Mouse (Mus musculus): ENCODE measurements around the gene Barhl2. TPM values are rescaled to one million over a fixed set of nuclear protein-coding genes. Genes with fewer than 3 reads are reported as not detected.

The Barhl2 gene
- polyA plus RNA-seq, 3 experiments from 2014 or later, result not detected

Other genes with a start within 250 kb of the Barhl2 start
- gene Gm17304, start 150.9 kb upstream of the Barhl2 start, polyA plus RNA-seq (2017; shearing (Covaris generic)), result not detected
- gene Zfp644, start 239.1 kb upstream of the Barhl2 start, polyA plus RNA-seq (2017; shearing (Covaris generic)), result 10 to 100 TPM; 29.4 to 50.6 (median 42.5) TPM

Data from inflammation-experienced regulatory T-cells, adult 6 months (primary cell).